Mouse (Mus musculus) kidney, adult 2 months (tissue): ENCODE measurements around the gene Clca4b.
"Not testable (repeated sequence)": the region's sequence is repeated elsewhere in the genome, so short reads cannot be mapped to it uniquely, and the experiment has no call there.

Source experiments
- CTCF ChIP-seq: fragments of 200-500 bp; conservative IDR thresholded peaks from 2 replicates; pipeline ENCODE4 v1.5.1; 2011; ENCODE audit warnings: low read depth, mild to moderate bottlenecking, control low read depth, low read length, moderate library complexity, mixed read lengths; ENCODE audit not compliant: insufficient read depth, insufficient read length
- POLR2A ChIP-seq: fragments of 200-500 bp; IDR thresholded peaks from one replicate; pipeline ENCODE4 v1.6.1; 2011; ENCODE audit warnings: low read depth, low read length, control low read depth

DNA sequence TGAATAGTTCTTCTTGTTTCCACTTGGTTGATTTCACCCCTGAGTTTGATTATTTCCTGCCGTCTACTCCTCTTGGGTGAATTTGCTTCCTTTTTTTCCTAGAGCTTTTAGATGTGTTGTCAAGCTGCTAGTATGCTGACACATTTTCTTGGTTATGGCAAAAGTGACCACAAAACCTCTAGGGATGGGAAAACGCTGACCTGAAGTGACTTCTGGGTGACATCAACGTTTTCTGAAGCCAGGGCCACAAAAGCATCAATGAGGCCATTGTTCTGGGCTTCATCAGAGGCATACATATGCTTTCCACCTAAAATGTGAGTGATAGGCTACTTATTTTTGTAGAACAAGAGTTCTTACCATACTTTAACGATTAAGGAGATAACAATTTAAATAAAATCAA, 60.3 kb downstream of the Clca4b start:
- not testable (repeated sequence) for TF ChIP-seq CTCF, POLR2A
